8 mouse cellular contexts compared by ENCODE assay signal in genomic region chr2:92058469-92058868, GRCm38 (mm10). TPM values are rescaled to one million over a fixed set of nuclear protein-coding genes. Genes with fewer than 3 reads are reported as not detected.
DNase-seq lines count a peak whose midpoint lies in the region; ATAC-seq lines count a peak whose summit lies in the region.

No protein-coding gene starts in this region.

- intact Hi-C loops in left cerebral cortex, postnatal 10 days (cut with DNase I): loop anchor here (1.0 to 5.0 kb wide), 3 partner anchors 51 to 116 kb away; no protein-coding TSS in a partner anchor

- H3K36me3 ChIP-seq in intestine, embryonic 14.5 days (ENCODE audit: control insufficient read depth, insufficient read depth, low read length): no peaks in the 10 kb centered on the region

- WGBS in intestine, embryonic 14.5 days: under 1% methylated on average over 29 of the region's 29 CpGs

- no peaks in the 10 kb centered on the region for H3K9me3 ChIP-seq in intestine, embryonic 14.5 days (ENCODE audit: control insufficient read depth, low read length)

- peaks cover 36% of the 10 kb centered on the region for H3K27me3 ChIP-seq in intestine, embryonic 14.5 days (replicated peaks; ENCODE audit: control insufficient read depth, insufficient read depth, low read length)

- H3K4me1 ChIP-seq in intestine, embryonic 14.5 days (replicated peaks; ENCODE audit: control insufficient read depth, insufficient read depth, low read length): peaks cover 12% of the 10 kb centered on the region

- peak overlapping the region; percentile 55 for H3K4me3 ChIP-seq in intestine, embryonic 14.5 days (ENCODE audit: low read depth, low read length)

- no peak overlapping the region for H3K27ac ChIP-seq in intestine, embryonic 14.5 days (ENCODE audit: low read depth)

- ATAC-seq in intestine, embryonic 14.5 days (replicated peaks; ENCODE audit: low FRiP score, low TSS enrichment, low read depth): peak; percentile 57; the same call in 1 of the 2 replicates
- ATAC-seq in megakaryocyte progenitor cell, adult 5-6 weeks (replicated peaks; ENCODE audit: poor library complexity): peak; percentile 73

- H3K9ac ChIP-seq in intestine, embryonic 14.5 days (ENCODE audit: low read length): no peak overlapping the region

- H3K4me2 ChIP-seq in intestine, embryonic 14.5 days (ENCODE audit: low read length): peak overlapping the region; percentile 98

- DNase-seq in adrenal gland, adult (ENCODE audit: inconsistent age in 2 of 2, low spot score in 1 of 2): peak; percentile 92 to 97
- peak; percentile 95 for DNase-seq in embryo, embryonic 10.5 days (ENCODE audit: low spot score)
- DNase-seq in gastrocnemius, postnatal 25 days: peak; percentile 87
- peak; percentile 98 for DNase-seq in intestine, embryonic 14.5 days (ENCODE audit: low spot score)
- DNase-seq in left cerebral cortex, postnatal 10 days (ENCODE audit: extremely low spot score in 1 of 2, low spot score in 2 of 2): peak; percentile 93 to 94
- DNase-seq in right cerebral cortex, postnatal 10 days (ENCODE audit: low spot score in 2 of 2): peak; percentile 95 to 97
- DNase-seq in urinary bladder, postnatal 14 days (ENCODE audit: low spot score): peak; percentile 91

RNA-seq across cellular contexts. Expression of gene Creb3l1, which starts 34.2 kb away (rescaled TPM):
- 10 to 100 TPM in 1 of 2 experiments, 1 to 10 TPM in 1; 8.0 to 10.3 TPM for total RNA-seq in gastrocnemius, postnatal 25 days (2021)
- polyA plus RNA-seq in intestine, embryonic 14.5 days (2014; fragmentation: Nextera tagmentation; extraction: Ambion mirVana): 21.2 and 24.1 TPM in 2 replicates
- 1 to 10 TPM; 7.8 to 8.6 TPM for total RNA-seq in left cerebral cortex, postnatal 10 days (2021)
- 1.1 and 2.0 TPM in 2 replicates for total RNA-seq in megakaryocyte progenitor cell, adult 5-6 weeks (2015)
- total RNA-seq in megakaryocyte progenitor cell, adult 5-6 weeks (2017): 0.10 and 0.37 TPM in 2 replicates

RNA-seq across cellular contexts. Expression of gene Phf21a, which starts 34.4 kb away (rescaled TPM):
- total RNA-seq in gastrocnemius, postnatal 25 days (2021): 10 to 100 TPM; 20.2 to 21.1 TPM
- polyA plus RNA-seq in intestine, embryonic 14.5 days (2014; fragmentation: Nextera tagmentation; extraction: Ambion mirVana): 27.5 and 28.5 TPM in 2 replicates
- 10 to 100 TPM; 67.0 to 73.3 TPM for total RNA-seq in left cerebral cortex, postnatal 10 days (2021)
- total RNA-seq in megakaryocyte progenitor cell, adult 5-6 weeks (2015): 48.4 and 49.5 TPM in 2 replicates
- total RNA-seq in megakaryocyte progenitor cell, adult 5-6 weeks (2017): 23.2 and 24.3 TPM in 2 replicates
